Mouse (Mus musculus): ENCODE data around the gene Ush2a. TPM values are rescaled to one million over a fixed set of nuclear protein-coding genes. Genes with fewer than 3 reads are reported as not detected.

Ush2a gene
- total RNA-seq (2021): under 1 TPM; 0.09 to 0.13 TPM
- not detected in 2 replicates for polyA plus RNA-seq (2012; rRNA removed)
- long read RNA-seq: 0 reads

GRCm38 (mm10) chr1:188261903-188262682, at the start of gene Ush2a:
TSS of gene Ush2a (plus strand) at chr1:188262023.
- Histone ChIP-seq H3K36me3 (ENCODE audit: control insufficient read depth, insufficient read depth, low read length) (no peaks in the 10 kb centered on the region), H3K27me3 (ENCODE audit: control insufficient read depth, insufficient read depth, low read length) (no peaks in the 10 kb centered on the region), H3K27ac (no peak within 1 kb of the TSS), H3K9ac (ENCODE audit: low read depth, low read length) (no peak within 1 kb of the TSS), H3K79me2 (replicated peaks; ENCODE audit: control insufficient read depth, insufficient read depth, low read length) (no peaks in the 10 kb centered on the region), H3K4me1 (ENCODE audit: control insufficient read depth, insufficient read depth, low read length) (no peaks in the 10 kb centered on the region), H3K4me3 (no peak within 1 kb of the TSS)
- intact Hi-C loops (cut with DNase I): no loop called here
- DNase-seq: no peak
- TF ChIP-seq CTCF (IDR thresholded peaks at IDR 0.05): no peak
- TF ChIP-seq EP300 (IDR thresholded peaks at IDR 0.05; ENCODE audit: insufficient read depth, low read depth, low read length): no peak
- no peak for TF ChIP-seq POLR2A (IDR thresholded peaks at IDR 0.05; ENCODE audit: insufficient read depth, low read depth, low read length)
- WGBS: 76% methylated on average over 10 of the region's 10 CpGs

- intact Hi-C loops (cut with DNase I): no loop called here
- Histone ChIP-seq H3K4me3 (no peak overlapping the region), H3K36me3 (ENCODE audit: control insufficient read depth, insufficient read depth, low read length) (no peaks in the 10 kb centered on the region), H3K79me2 (replicated peaks; ENCODE audit: control insufficient read depth, insufficient read depth, low read length) (no peaks in the 10 kb centered on the region), H3K27ac (no peak overlapping the region), H3K9ac (ENCODE audit: low read depth, low read length) (no peak overlapping the region), H3K4me1 (ENCODE audit: control insufficient read depth, insufficient read depth, low read length) (no peaks in the 10 kb centered on the region; the same call in 1 of the 2 replicates), H3K27me3 (ENCODE audit: control insufficient read depth, insufficient read depth, low read length) (no peaks in the 10 kb centered on the region)
- 47% methylated on average over 10 of the region's 10 CpGs for WGBS
- no peak for TF ChIP-seq CTCF (IDR thresholded peaks at IDR 0.05)
- DNase-seq: no peak
Observed at GRCm38 (mm10) chr1:188214885-188215611, 46.8 kb upstream of the Ush2a start.

- 68% methylated on average over 4 of the region's 4 CpGs for WGBS
- Histone ChIP-seq H3K9ac (ENCODE audit: low read depth, low read length) (no peak overlapping the region), H3K27me3 (ENCODE audit: control insufficient read depth, insufficient read depth, low read length) (no peaks in the 10 kb centered on the region), H3K79me2 (replicated peaks; ENCODE audit: control insufficient read depth, insufficient read depth, low read length) (no peaks in the 10 kb centered on the region), H3K4me1 (ENCODE audit: control insufficient read depth, insufficient read depth, low read length) (no peaks in the 10 kb centered on the region), H3K36me3 (ENCODE audit: control insufficient read depth, insufficient read depth, low read length) (no peaks in the 10 kb centered on the region), H3K27ac (no peak overlapping the region), H3K4me3 (no peak overlapping the region)
- intact Hi-C loops (cut with DNase I): no loop called here
- DNase-seq: no peak
- TF ChIP-seq EP300 (IDR thresholded peaks at IDR 0.05; ENCODE audit: insufficient read depth, low read depth, low read length) (no peak), CTCF (IDR thresholded peaks at IDR 0.05) (no peak), POLR2A (IDR thresholded peaks at IDR 0.05; ENCODE audit: insufficient read depth, low read depth, low read length) (no peak)
Observed at GRCm38 (mm10) chr1:188221226-188221792, 40.5 kb upstream of the Ush2a start.

- intact Hi-C loops (cut with DNase I): no loop called here
- Histone ChIP-seq H3K79me2 (replicated peaks; ENCODE audit: control insufficient read depth, insufficient read depth, low read length) (no peaks in the 10 kb centered on the region), H3K4me3 (no peak overlapping the region), H3K4me1 (ENCODE audit: control insufficient read depth, insufficient read depth, low read length) (no peaks in the 10 kb centered on the region), H3K9ac (ENCODE audit: low read depth, low read length) (no peak overlapping the region), H3K27ac (no peak overlapping the region), H3K36me3 (ENCODE audit: control insufficient read depth, insufficient read depth, low read length) (no peaks in the 10 kb centered on the region), H3K27me3 (ENCODE audit: control insufficient read depth, insufficient read depth, low read length) (no peaks in the 10 kb centered on the region)
- TF ChIP-seq EP300 (IDR thresholded peaks at IDR 0.05; ENCODE audit: insufficient read depth, low read depth, low read length) (no peak), CTCF (IDR thresholded peaks at IDR 0.05) (no peak), POLR2A (IDR thresholded peaks at IDR 0.05; ENCODE audit: insufficient read depth, low read depth, low read length) (no peak)
- no peak for DNase-seq
- WGBS: 69% methylated on average over 5 of the region's 5 CpGs
Observed at GRCm38 (mm10) chr1:188233036-188233724, 28.6 kb upstream of the Ush2a start.

- H3K4me1 ChIP-seq (ENCODE audit: control insufficient read depth, insufficient read depth, low read length): no peaks in the 10 kb centered on the region
- DNase-seq: no peak
- TF ChIP-seq POLR2A (IDR thresholded peaks at IDR 0.05; ENCODE audit: insufficient read depth, low read depth, low read length): no peak
- TF ChIP-seq EP300 (IDR thresholded peaks at IDR 0.05; ENCODE audit: insufficient read depth, low read depth, low read length): no peak
- no peak for TF ChIP-seq CTCF (IDR thresholded peaks at IDR 0.05)
- no peaks in the 10 kb centered on the region for H3K79me2 ChIP-seq (replicated peaks; ENCODE audit: control insufficient read depth, insufficient read depth, low read length)
- no peak overlapping the region for H3K4me3 ChIP-seq
- no peak overlapping the region for H3K27ac ChIP-seq
- no peaks in the 10 kb centered on the region for H3K36me3 ChIP-seq (ENCODE audit: control insufficient read depth, insufficient read depth, low read length)
- H3K9ac ChIP-seq (ENCODE audit: low read depth, low read length): no peak overlapping the region
- intact Hi-C loops (cut with DNase I): no loop called here
- no peaks in the 10 kb centered on the region for H3K27me3 ChIP-seq (ENCODE audit: control insufficient read depth, insufficient read depth, low read length)
Observed at GRCm38 (mm10) chr1:188238636-188239035, 23.2 kb upstream of the Ush2a start.
